27 mouse cellular contexts compared by ENCODE assay signal in the genomic region with DNA sequence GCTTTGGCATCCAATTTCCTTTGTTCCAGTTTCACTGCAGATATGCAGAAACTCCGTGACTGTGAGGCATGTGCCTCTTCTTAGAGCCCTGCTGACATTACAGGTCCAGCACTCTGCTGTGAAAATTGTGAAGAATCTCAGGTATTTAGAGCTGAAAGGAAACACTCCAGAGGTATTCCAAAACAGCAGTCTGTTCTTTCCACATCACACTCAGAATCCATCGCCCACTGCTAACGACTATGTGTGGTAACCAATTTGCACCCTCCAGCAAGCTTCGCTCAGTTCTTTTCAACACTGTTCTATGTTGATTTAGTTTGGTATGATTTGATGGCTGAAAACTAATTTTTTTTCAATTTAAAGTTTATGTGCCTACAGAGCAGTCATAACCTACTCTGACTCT.
DNase-seq lines count a peak whose midpoint lies in the region; ATAC-seq and TF ChIP-seq lines count a peak whose summit lies in the region.
"Had no signal": no experiment of that assay in that cellular context is flagged by ENCODE, and none has a peak within 500 bp of the region (broad histone marks: within the 10 kb centered on the region; RNA-seq: fewer than 3 reads in every experiment).

No protein-coding gene starts in this region.

- no peaks in the 10 kb centered on the region for H3K27me3 ChIP-seq in myocyte (ENCODE audit: control insufficient read depth, insufficient read depth, insufficient read length)
- H3K27me3 ChIP-seq in hindbrain, embryonic 11.5 days (ENCODE audit: control insufficient read depth, insufficient read depth, low read length) = no peaks in the 10 kb centered on the region
- H3K27me3 ChIP-seq: embryonic facial prominence, embryonic 13.5 days; embryonic facial prominence, embryonic 15.5 days; forebrain, embryonic 12.5 days had no signal

- H3K27ac ChIP-seq in left cerebral cortex, adult 2 months = peak overlapping the region; percentile 11; the same call in 1 of the 2 replicates
- H3K27ac ChIP-seq in hindbrain, embryonic 11.5 days (ENCODE audit: low read depth, low read length) = no peak overlapping the region
- H3K27ac ChIP-seq: embryonic facial prominence, embryonic 13.5 days; embryonic facial prominence, embryonic 15.5 days; forebrain, embryonic 10.5 days; forebrain, embryonic 12.5 days had no signal

- no peaks in the 10 kb centered on the region for H3K9me3 ChIP-seq in hindbrain, embryonic 11.5 days (ENCODE audit: control insufficient read depth, low read length)
- H3K9me3 ChIP-seq: embryonic facial prominence, embryonic 13.5 days; embryonic facial prominence, embryonic 15.5 days; forebrain, embryonic 10.5 days; forebrain, embryonic 12.5 days; G1E had no signal

- H3K79me2 ChIP-seq in myocyte (ENCODE audit: control insufficient read depth, insufficient read depth) = no peaks in the 10 kb centered on the region

- ATAC-seq in hindbrain, embryonic 11.5 days (ENCODE audit: low FRiP score) = no peak
- ATAC-seq: activated CD4-positive, CD25-positive, alpha-beta regulatory T cell, adult 4 months; forebrain, embryonic 14.5 days; forebrain, embryonic 16.5 days had no signal

- intact Hi-C loops in left cerebral cortex, adult 2 months (cut with DNase I) = no loop called here
- intact Hi-C loops in left cerebral cortex, postnatal 10 days (cut with DNase I) = no loop called here
- intact Hi-C loops in heart, postnatal 10 days (cut with DNase I) = no loop called here

- DNase-seq in left cerebral cortex, adult 2 months (ENCODE audit: extremely low spot score in 1 of 2, low spot score in 2 of 2) = no peak
- DNase-seq in left cerebral cortex, postnatal 10 days (ENCODE audit: extremely low spot score in 1 of 2, low spot score in 2 of 2) = no peak
- DNase-seq in Muller cell, postnatal 12 days (ENCODE audit: inconsistent ontology term) = peak; percentile 64
- peak; percentile 56 for DNase-seq in brain, adult 2 months (ENCODE audit: low read depth, low spot score)
- no peak for DNase-seq in kidney, adult 8-10 months
- no peak for DNase-seq in heart, postnatal 10 days
- DNase-seq in hindbrain, embryonic 11.5 days (ENCODE audit: low spot score) = no peak
- DNase-seq: adrenal gland, adult 8-10 months; adrenal gland, postnatal 14 days; adrenal gland, postnatal 36 days; cerebellum, adult 11 months; cerebellum, adult 18-20 months; cerebellum, adult 8-10 months; cerebellum, adult 9-11 months; cerebellum, postnatal 14 days; cerebellum, postnatal 36 days; embryo, embryonic 11 days had no signal

- WGBS in hindbrain, embryonic 11.5 days = 87% methylated on average over 4 of the region's 4 CpGs

- TF ChIP-seq POLR2A in myocyte (IDR thresholded peaks at IDR 0.05; ENCODE audit: insufficient read length, low read depth) = no peak

- H3K4me3 ChIP-seq in left cerebral cortex, adult 2 months = no peak overlapping the region
- H3K4me3 ChIP-seq in myocyte = no peak overlapping the region
- H3K4me3 ChIP-seq in hindbrain, embryonic 11.5 days (ENCODE audit: low read depth, low read length) = no peak overlapping the region
- H3K4me3 ChIP-seq: embryonic facial prominence, embryonic 13.5 days; embryonic facial prominence, embryonic 15.5 days; erythroblast, embryonic 14.5 days; forebrain, embryonic 10.5 days; forebrain, embryonic 12.5 days had no signal

- H3K4me1 ChIP-seq in hindbrain, embryonic 11.5 days (replicated peaks; ENCODE audit: control insufficient read depth, insufficient read depth, low read length) = no peaks in the 10 kb centered on the region
- H3K4me1 ChIP-seq: embryonic facial prominence, embryonic 13.5 days; embryonic facial prominence, embryonic 15.5 days; forebrain, embryonic 10.5 days; forebrain, embryonic 12.5 days had no signal

- H3K36me3 ChIP-seq in myocyte (ENCODE audit: control insufficient read depth, insufficient read depth) = no peaks in the 10 kb centered on the region
- H3K36me3 ChIP-seq in hindbrain, embryonic 11.5 days (ENCODE audit: control insufficient read depth, insufficient read depth, low read length) = no peaks in the 10 kb centered on the region
- H3K36me3 ChIP-seq: embryonic facial prominence, embryonic 13.5 days; embryonic facial prominence, embryonic 15.5 days; forebrain, embryonic 10.5 days; forebrain, embryonic 12.5 days; G1E had no signal

- peak overlapping the region; percentile 8 for H3K4me2 ChIP-seq in myocyte (ENCODE audit: low read depth)
- no peak overlapping the region for H3K4me2 ChIP-seq in hindbrain, embryonic 11.5 days (replicated peaks; ENCODE audit: low read depth, low read length)
- H3K4me2 ChIP-seq: embryonic facial prominence, embryonic 13.5 days; embryonic facial prominence, embryonic 15.5 days; forebrain, embryonic 12.5 days had no signal

- TF ChIP-seq CTCF in left cerebral cortex, adult 2 months (IDR thresholded peaks at IDR 0.05) = no peak

- no peak overlapping the region for H3ac ChIP-seq in myocyte (ENCODE audit: control insufficient read depth, insufficient read length)

- no peak overlapping the region for H3K9ac ChIP-seq in hindbrain, embryonic 11.5 days (ENCODE audit: low read depth, low read length)
- H3K9ac ChIP-seq: embryonic facial prominence, embryonic 13.5 days; embryonic facial prominence, embryonic 15.5 days; forebrain, embryonic 12.5 days had no signal

TF ChIP-seq in myocyte, 11 proteins besides CTCF, POLR2A, EP300 and RAD21:
- TF ChIP-seq MAX (IDR thresholded peaks at IDR 0.05; ENCODE audit: low read depth) (no peak), REST (IDR thresholded peaks at IDR 0.05; ENCODE audit: insufficient read depth, insufficient read length) (no peak), MYOG (IDR thresholded peaks at IDR 0.05; ENCODE audit: control insufficient read depth in 1 of 3, insufficient read depth in 1 of 3, insufficient read length in 2 of 3, low read depth in 2 of 3) (no peak), USF1 (IDR thresholded peaks at IDR 0.05; ENCODE audit: low read depth) (no peak), POLR2AphosphoS2 (IDR thresholded peaks at IDR 0.05; ENCODE audit: insufficient read length, low read depth) (no peak), CEBPB (IDR thresholded peaks at IDR 0.05; ENCODE audit: insufficient read depth, poor library complexity, severe bottlenecking) (no peak), TCF3 (IDR thresholded peaks at IDR 0.05; ENCODE audit: insufficient read length, low read depth) (no peak), TCF12 (IDR thresholded peaks at IDR 0.05; ENCODE audit: insufficient read depth, poor library complexity, severe bottlenecking) (no peak), SRF (IDR thresholded peaks at IDR 0.05; ENCODE audit: control insufficient read depth, insufficient read length, low read depth) (no peak), MYOD1 (IDR thresholded peaks at IDR 0.05; ENCODE audit: control insufficient read depth in 1 of 3, insufficient read length in 2 of 3, low read depth in 2 of 3) (no peak), E2F4 (IDR thresholded peaks at IDR 0.05; ENCODE audit: insufficient read depth) (no peak)

Comparison
In these comparisons a context has a peak if more than half of its experiments do, and no peak if none do; other contexts are left out.
1. DNase-seq: peak in Muller cell, postnatal 12 days (single experiment) and brain, adult 2 months (single experiment); none in left cerebral cortex, adult 2 months (0 of 2), left cerebral cortex, postnatal 10 days (0 of 2), kidney, adult 8-10 months (0 of 2), heart, postnatal 10 days (0 of 2) and hindbrain, embryonic 11.5 days (single experiment).